Mouse (Mus musculus): Measurements from ENCODE around the gene Cysrt1. TPM values are rescaled to one million over a fixed set of nuclear protein-coding genes. Genes with fewer than 3 reads are reported as not detected.

The Cysrt1 gene
- polyA plus RNA-seq, 1 experiment = 0.80 TPM

GRCm38 (mm10) chr2:25287927-25288649 lies 45.8 kb upstream of the Cysrt1 start, which contains the start of gene Tmem210:
TSS of gene Tmem210 (plus strand) at chr2:25288145.
- peak in 1 of 2 experiments; percentile 58 for DNase-seq
- TF ChIP-seq CTCF (IDR thresholded peaks at IDR 0.05; ENCODE audit: borderline replicate concordance, insufficient read depth, low read depth, low read length) = no peak
- peak; percentile 12; the same call in 1 of the 2 replicates for TF ChIP-seq POLR2A (IDR thresholded peaks at IDR 0.05; ENCODE audit: borderline replicate concordance, insufficient read depth, low read length)
- H3K4me1 ChIP-seq (ENCODE audit: control insufficient read depth, insufficient read depth, low read length) = peaks cover 59% of the 10 kb centered on the region
- WGBS = 25% methylated on average over 6 of the region's 6 CpGs
- peak within 1 kb of the TSS; percentile 26 for H3K27ac ChIP-seq (ENCODE audit: insufficient read depth, low read length)
- H3K4me3 ChIP-seq (replicated peaks; ENCODE audit: insufficient read depth, low read depth, low read length) = no peak within 1 kb of the TSS
- no peaks in the 10 kb centered on the region for H3K27me3 ChIP-seq (ENCODE audit: control insufficient read depth, insufficient read depth, low read length)

GRCm38 (mm10) chr2:25286837-25287636 lies 44.8 kb upstream of the Cysrt1 start:
- WGBS = 5% methylated on average over 7 of the region's 7 CpGs
- H3K27me3 ChIP-seq (ENCODE audit: control insufficient read depth, insufficient read depth, low read length) = no peaks in the 10 kb centered on the region
- TF ChIP-seq CTCF (IDR thresholded peaks at IDR 0.05; ENCODE audit: borderline replicate concordance, insufficient read depth, low read depth, low read length) = no peak
- TF ChIP-seq POLR2A (IDR thresholded peaks at IDR 0.05; ENCODE audit: borderline replicate concordance, insufficient read depth, low read length) = peak; percentile 14; the same call in 1 of the 2 replicates
- no peak overlapping the region for H3K4me3 ChIP-seq (replicated peaks; ENCODE audit: insufficient read depth, low read depth, low read length)
- H3K4me1 ChIP-seq (ENCODE audit: control insufficient read depth, insufficient read depth, low read length) = peaks cover 54% of the 10 kb centered on the region
- peak overlapping the region; percentile 26 for H3K27ac ChIP-seq (ENCODE audit: insufficient read depth, low read length)
- DNase-seq = peak; percentile 70 to 73

DNA sequence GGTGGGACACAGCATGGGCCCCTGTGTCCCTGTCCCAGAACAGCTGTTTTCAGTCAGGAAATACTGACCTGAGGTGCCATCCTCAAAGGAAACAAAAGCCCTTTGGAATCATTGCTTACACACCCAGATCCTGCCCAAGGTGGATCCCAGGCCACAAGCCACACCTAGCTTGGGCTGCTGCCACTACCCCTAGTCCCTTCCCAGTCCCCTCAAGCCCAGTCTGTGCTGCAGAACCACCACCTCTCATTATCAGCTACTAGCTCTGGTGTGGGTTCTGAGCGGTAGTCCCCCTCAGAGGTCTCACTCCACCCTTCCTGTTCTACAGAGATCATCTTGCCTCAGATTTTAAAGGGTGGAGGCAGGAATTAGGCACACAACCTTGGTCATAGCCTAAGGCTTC lies 44.1 kb upstream of the Cysrt1 start:
- 69% methylated on average over 1 of the region's 1 CpGs for WGBS
- peaks cover 47% of the 10 kb centered on the region for H3K4me1 ChIP-seq (ENCODE audit: control insufficient read depth, insufficient read depth, low read length)

GRCm38 (mm10) chr2:25285551-25285950 lies 43.3 kb upstream of the Cysrt1 start:
- Histone ChIP-seq H3K27ac (ENCODE audit: insufficient read depth, low read length) (no peak overlapping the region), H3K4me3 (replicated peaks; ENCODE audit: insufficient read depth, low read depth, low read length) (no peak overlapping the region), H3K27me3 (ENCODE audit: control insufficient read depth, insufficient read depth, low read length) (no peaks in the 10 kb centered on the region), H3K4me1 (ENCODE audit: control insufficient read depth, insufficient read depth, low read length) (peaks cover 40% of the 10 kb centered on the region)
- TF ChIP-seq CTCF (IDR thresholded peaks at IDR 0.05; ENCODE audit: borderline replicate concordance, insufficient read depth, low read depth, low read length) (no peak), POLR2A (IDR thresholded peaks at IDR 0.05; ENCODE audit: borderline replicate concordance, insufficient read depth, low read length) (no peak)
- 80% methylated on average over 2 of the region's 2 CpGs for WGBS
- no peak for DNase-seq

More for the DNA sequence above, 44.1 kb upstream of the Cysrt1 start:
- TF ChIP-seq POLR2A (IDR thresholded peaks at IDR 0.05; ENCODE audit: borderline replicate concordance, insufficient read depth, low read length) (0 out of 2 replicates have a peak, but pooled peaks have one; percentile 2), CTCF (IDR thresholded peaks at IDR 0.05; ENCODE audit: borderline replicate concordance, insufficient read depth, low read depth, low read length) (no peak)
- peak in 1 of 2 experiments; percentile 32 for DNase-seq
- no peaks in the 10 kb centered on the region for H3K27me3 ChIP-seq (ENCODE audit: control insufficient read depth, insufficient read depth, low read length)
- no peak overlapping the region for H3K4me3 ChIP-seq (replicated peaks; ENCODE audit: insufficient read depth, low read depth, low read length)
- H3K27ac ChIP-seq (ENCODE audit: insufficient read depth, low read length) = peak overlapping the region; percentile 10; the same call in 1 of the 2 replicates

DNA sequence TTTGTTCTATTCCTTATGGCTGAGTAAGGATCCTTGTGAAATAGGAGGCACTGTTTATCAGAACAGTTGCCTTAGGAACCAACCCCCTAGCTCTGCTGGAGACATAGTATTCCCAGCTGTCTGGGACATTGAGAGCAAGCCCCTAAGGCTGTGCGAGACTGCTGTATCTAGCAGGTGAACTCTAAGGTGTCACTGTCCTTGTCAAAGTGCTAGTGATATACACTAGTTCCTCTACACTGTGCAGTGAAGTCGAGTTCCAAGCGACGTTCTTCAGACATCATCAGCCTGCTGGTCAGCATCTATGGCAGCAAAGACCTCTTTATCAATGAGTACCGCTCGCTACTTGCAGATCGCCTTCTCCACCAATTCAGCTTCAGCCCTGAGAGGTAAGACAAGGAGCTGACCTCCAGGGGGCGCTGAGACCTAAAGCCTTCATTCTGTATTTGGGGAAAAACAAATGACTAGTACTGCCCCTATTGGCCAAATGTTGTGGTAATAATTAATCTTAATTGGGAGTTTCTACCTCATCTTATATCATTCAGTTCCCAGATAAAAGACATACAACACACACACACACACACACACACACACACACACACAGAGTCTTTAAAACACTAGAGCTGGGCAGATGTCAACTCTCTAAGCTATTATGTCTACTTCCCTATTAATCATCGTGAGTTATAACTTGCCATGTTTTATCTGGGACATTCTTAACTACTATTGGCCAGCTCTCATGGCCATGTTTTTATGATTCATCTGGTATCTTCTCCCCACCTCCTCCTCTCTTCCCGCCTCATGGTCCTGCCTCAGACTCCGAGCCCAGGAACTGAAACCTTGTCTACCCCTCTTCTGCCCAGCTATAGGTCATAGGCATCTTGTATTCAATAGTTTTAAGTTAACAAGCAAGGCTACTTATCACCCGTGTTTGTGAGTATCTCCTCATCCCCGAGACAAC lies 37.0 kb upstream of the Cysrt1 start:
- TF ChIP-seq CTCF (IDR thresholded peaks at IDR 0.05; ENCODE audit: borderline replicate concordance, insufficient read depth, low read depth, low read length) (peak; percentile 85), POLR2A (IDR thresholded peaks at IDR 0.05; ENCODE audit: borderline replicate concordance, insufficient read depth, low read length) (no peak)
- 52% methylated on average over 13 of the region's 13 CpGs for WGBS
- Histone ChIP-seq H3K27me3 (ENCODE audit: control insufficient read depth, insufficient read depth, low read length) (no peaks in the 10 kb centered on the region), H3K4me3 (replicated peaks; ENCODE audit: insufficient read depth, low read depth, low read length) (no peak overlapping the region), H3K4me1 (ENCODE audit: control insufficient read depth, insufficient read depth, low read length) (no peaks in the 10 kb centered on the region), H3K27ac (ENCODE audit: insufficient read depth, low read length) (no peak overlapping the region)
- DNase-seq = peak; percentile 81 to 88

DNA sequence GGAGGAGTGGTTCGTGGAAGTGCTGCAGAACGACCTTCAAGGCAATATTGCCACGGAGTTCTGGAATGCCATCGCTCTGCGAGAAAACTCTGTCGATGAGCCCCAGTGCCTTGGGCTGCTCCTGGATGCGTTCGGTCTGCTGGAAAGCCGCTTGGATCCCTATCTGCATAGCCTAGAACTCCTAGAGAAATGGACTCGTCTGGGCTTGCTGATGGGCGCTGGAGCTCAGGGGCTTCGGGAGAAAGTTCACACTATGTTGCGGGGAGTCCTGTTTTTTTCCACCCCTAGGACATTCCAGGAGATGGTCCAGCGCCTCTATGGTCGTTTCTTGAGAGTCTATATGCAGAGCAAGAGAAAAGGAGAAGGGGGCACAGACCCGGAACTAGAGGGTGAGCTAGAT lies 30.8 kb upstream of the Cysrt1 start:
- WGBS = 30% methylated on average over 16 of the region's 16 CpGs
- DNase-seq = no peak
- Histone ChIP-seq H3K27me3 (ENCODE audit: control insufficient read depth, insufficient read depth, low read length) (no peaks in the 10 kb centered on the region), H3K4me3 (replicated peaks; ENCODE audit: insufficient read depth, low read depth, low read length) (peak overlapping the region; percentile 83), H3K4me1 (ENCODE audit: control insufficient read depth, insufficient read depth, low read length) (peaks cover 29% of the 10 kb centered on the region), H3K27ac (ENCODE audit: insufficient read depth, low read length) (no peak overlapping the region)
- no peak for TF ChIP-seq POLR2A (IDR thresholded peaks at IDR 0.05; ENCODE audit: borderline replicate concordance, insufficient read depth, low read length)
- no peak for TF ChIP-seq CTCF (IDR thresholded peaks at IDR 0.05; ENCODE audit: borderline replicate concordance, insufficient read depth, low read depth, low read length)

GRCm38 (mm10) chr2:25272515-25272914 lies 30.3 kb upstream of the Cysrt1 start:
- DNase-seq = no peak
- H3K4me3 ChIP-seq (replicated peaks; ENCODE audit: insufficient read depth, low read depth, low read length) = peak overlapping the region; percentile 83
- peaks cover 34% of the 10 kb centered on the region for H3K4me1 ChIP-seq (ENCODE audit: control insufficient read depth, insufficient read depth, low read length)
- no peaks in the 10 kb centered on the region for H3K27me3 ChIP-seq (ENCODE audit: control insufficient read depth, insufficient read depth, low read length)
- H3K27ac ChIP-seq (ENCODE audit: insufficient read depth, low read length) = no peak overlapping the region
- WGBS = under 1% methylated on average over 29 of the region's 29 CpGs
- no peak for TF ChIP-seq POLR2A (IDR thresholded peaks at IDR 0.05; ENCODE audit: borderline replicate concordance, insufficient read depth, low read length)
- no peak for TF ChIP-seq CTCF (IDR thresholded peaks at IDR 0.05; ENCODE audit: borderline replicate concordance, insufficient read depth, low read depth, low read length)

Measured in cerebellum, adult 2 months (tissue).